Mouse (Mus musculus): ENCODE data around the gene Xrcc5. TPM values are rescaled to one million over a fixed set of nuclear protein-coding genes. Genes with fewer than 3 reads are reported as not detected.

The Xrcc5 gene
- total and polyA plus RNA-seq, 2 experiments = 3.2 to 23.5 TPM

DNA sequence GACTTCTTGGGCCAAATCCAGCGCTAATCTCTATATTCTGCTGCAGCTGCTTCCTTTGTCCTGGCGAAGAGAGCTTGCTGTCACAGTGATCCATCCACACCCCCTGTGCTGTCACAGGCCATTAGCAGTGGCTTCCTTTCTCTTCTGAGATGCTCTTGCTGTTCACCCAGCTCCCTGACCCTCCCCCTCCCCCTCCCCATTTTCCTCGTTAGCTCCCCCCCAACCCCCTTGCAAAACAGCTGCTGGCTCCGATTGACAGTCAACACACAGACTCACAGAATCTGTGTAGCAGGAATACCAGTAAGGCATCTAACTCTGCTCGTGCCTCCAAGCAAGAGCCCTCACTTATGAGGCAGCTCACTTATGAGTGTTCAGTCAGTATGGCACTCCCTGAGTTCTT, 20.3 kb upstream of the Xrcc5 start:
- no peaks in the 10 kb centered on the region for H3K36me3 ChIP-seq (ENCODE audit: control insufficient read depth, insufficient read depth, low read length)
- WGBS = 60% methylated on average over 5 of the region's 5 CpGs
- H3K9ac ChIP-seq (ENCODE audit: low read depth, low read length) = no peak overlapping the region
- no peaks in the 10 kb centered on the region for H3K79me2 ChIP-seq (ENCODE audit: control insufficient read depth, insufficient read depth, low read length)
- no peak overlapping the region for H3K27ac ChIP-seq (replicated peaks; ENCODE audit: insufficient read depth, low read depth, low read length)
- H3K4me1 ChIP-seq (ENCODE audit: control insufficient read depth, insufficient read depth, low read length) = peaks cover 16% of the 10 kb centered on the region
- H3K4me3 ChIP-seq (ENCODE audit: insufficient read depth, low read depth, low read length) = no peak overlapping the region
- no peak for DNase-seq (ENCODE audit: extremely low read depth, low read depth, low spot score)
- TF ChIP-seq CTCF (IDR thresholded peaks at IDR 0.05; ENCODE audit: low read depth, low read length) = no peak
- no peaks in the 10 kb centered on the region for H3K27me3 ChIP-seq (ENCODE audit: control insufficient read depth, insufficient read depth, low read length)

DNA sequence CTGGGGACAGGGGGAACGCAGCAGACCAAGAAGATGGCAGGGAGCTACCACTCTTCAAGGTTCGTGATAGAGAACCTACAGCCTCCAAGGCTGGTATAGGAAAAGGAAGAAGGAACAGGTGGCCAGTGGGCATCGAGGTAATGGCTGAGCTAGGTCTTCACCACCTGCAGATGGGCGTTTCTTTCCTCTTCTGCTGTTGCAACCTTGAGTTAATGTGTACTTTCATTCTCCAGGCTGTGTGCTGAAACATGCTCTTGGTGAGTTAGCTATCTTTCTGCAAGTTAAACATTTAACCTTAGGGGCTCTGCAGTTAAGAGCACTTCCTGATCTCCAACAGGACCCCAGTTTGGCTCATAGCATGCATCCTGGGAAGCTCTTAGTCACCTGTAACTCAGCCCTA, 19.3 kb upstream of the Xrcc5 start:
- 49% methylated on average over 4 of the region's 4 CpGs for WGBS
- H3K27ac ChIP-seq (replicated peaks; ENCODE audit: insufficient read depth, low read depth, low read length) = peak overlapping the region; percentile 88

DNA sequence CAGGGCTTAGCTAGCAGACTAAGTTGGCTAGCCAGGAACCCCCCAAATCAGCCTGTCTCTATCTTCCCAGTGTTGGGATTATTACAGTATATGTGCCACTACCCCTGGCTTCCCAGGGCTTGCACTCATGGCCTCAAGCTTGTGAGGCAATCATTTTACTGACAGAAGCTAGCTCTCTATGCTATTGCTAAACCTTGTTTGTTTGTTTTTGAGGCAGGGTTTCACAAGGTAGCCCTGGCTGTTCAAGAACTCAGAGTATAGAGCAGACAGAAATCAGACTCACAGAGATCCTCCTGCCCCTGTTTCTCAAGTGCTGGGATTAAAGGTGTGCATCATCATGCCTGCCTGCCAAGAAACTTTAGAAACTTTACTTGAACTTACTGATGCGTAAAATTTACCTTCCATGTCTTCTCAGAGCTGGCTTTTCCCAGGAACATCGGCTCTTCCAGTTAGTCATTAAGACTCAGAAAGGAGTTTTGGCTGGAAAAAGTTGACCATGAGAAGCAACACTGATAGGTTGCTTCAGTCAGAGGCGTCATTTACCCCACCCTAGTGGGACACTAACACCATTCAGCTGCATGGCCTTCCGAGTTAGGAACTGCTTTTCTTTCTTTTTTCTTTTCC, 18.6 kb upstream of the Xrcc5 start:
- Histone ChIP-seq H3K4me1 (ENCODE audit: control insufficient read depth, insufficient read depth, low read length) (peaks cover 17% of the 10 kb centered on the region), H3K4me3 (ENCODE audit: insufficient read depth, low read depth, low read length) (no peak overlapping the region), H3K9ac (ENCODE audit: low read depth, low read length) (0 out of 2 replicates have a peak overlapping the region, but pooled peaks have one; percentile 30), H3K27me3 (ENCODE audit: control insufficient read depth, insufficient read depth, low read length) (no peaks in the 10 kb centered on the region), H3K79me2 (ENCODE audit: control insufficient read depth, insufficient read depth, low read length) (no peaks in the 10 kb centered on the region), H3K36me3 (ENCODE audit: control insufficient read depth, insufficient read depth, low read length) (no peaks in the 10 kb centered on the region), H3K27ac (replicated peaks; ENCODE audit: insufficient read depth, low read depth, low read length) (peak overlapping the region; percentile 88)
- no peak for TF ChIP-seq POLR2A (IDR thresholded peaks at IDR 0.05; ENCODE audit: extremely low read depth, insufficient read depth, low read length)
- no peak for TF ChIP-seq CTCF (IDR thresholded peaks at IDR 0.05; ENCODE audit: low read depth, low read length)
- 30% methylated on average over 4 of the region's 4 CpGs for WGBS
- peak; percentile 95 for DNase-seq (ENCODE audit: extremely low read depth, low read depth, low spot score)

More for the DNA sequence above, 19.3 kb upstream of the Xrcc5 start:
- DNase-seq (ENCODE audit: extremely low read depth, low read depth, low spot score) = peak; percentile 85
- Histone ChIP-seq H3K27me3 (ENCODE audit: control insufficient read depth, insufficient read depth, low read length) (no peaks in the 10 kb centered on the region), H3K36me3 (ENCODE audit: control insufficient read depth, insufficient read depth, low read length) (no peaks in the 10 kb centered on the region), H3K9ac (ENCODE audit: low read depth, low read length) (0 out of 2 replicates have a peak overlapping the region, but pooled peaks have one; percentile 30), H3K4me1 (ENCODE audit: control insufficient read depth, insufficient read depth, low read length) (peaks cover 16% of the 10 kb centered on the region), H3K4me3 (ENCODE audit: insufficient read depth, low read depth, low read length) (no peak overlapping the region), H3K79me2 (ENCODE audit: control insufficient read depth, insufficient read depth, low read length) (no peaks in the 10 kb centered on the region)
- no peak for TF ChIP-seq POLR2A (IDR thresholded peaks at IDR 0.05; ENCODE audit: extremely low read depth, insufficient read depth, low read length)
- no peak for TF ChIP-seq CTCF (IDR thresholded peaks at IDR 0.05; ENCODE audit: low read depth, low read length)

DNA sequence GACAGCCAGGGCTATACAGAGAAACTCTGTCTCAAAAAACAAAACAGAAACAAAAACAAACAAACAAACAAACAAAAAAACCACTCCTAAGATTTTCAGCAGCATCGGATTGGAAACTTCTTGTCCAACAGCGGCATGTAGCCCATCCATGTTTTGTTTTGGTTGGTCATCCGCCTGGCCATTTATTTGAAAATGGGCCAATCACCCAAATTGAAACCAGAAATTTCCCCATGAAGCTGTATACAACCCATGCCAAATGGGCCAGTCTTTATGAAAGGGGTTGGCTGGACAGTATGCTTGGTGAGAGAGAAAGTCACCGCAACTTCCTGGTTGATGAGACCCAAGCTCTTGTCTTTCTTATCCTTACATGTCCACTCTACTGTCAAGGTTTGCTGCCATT, 16.3 kb upstream of the Xrcc5 start:
- Histone ChIP-seq H3K27me3 (ENCODE audit: control insufficient read depth, insufficient read depth, low read length) (no peaks in the 10 kb centered on the region), H3K9ac (ENCODE audit: low read depth, low read length) (no peak overlapping the region), H3K4me3 (ENCODE audit: insufficient read depth, low read depth, low read length) (no peak overlapping the region), H3K27ac (replicated peaks; ENCODE audit: insufficient read depth, low read depth, low read length) (no peak overlapping the region), H3K4me1 (ENCODE audit: control insufficient read depth, insufficient read depth, low read length) (peaks cover 23% of the 10 kb centered on the region), H3K79me2 (ENCODE audit: control insufficient read depth, insufficient read depth, low read length) (no peaks in the 10 kb centered on the region), H3K36me3 (ENCODE audit: control insufficient read depth, insufficient read depth, low read length) (no peaks in the 10 kb centered on the region)
- TF ChIP-seq CTCF (IDR thresholded peaks at IDR 0.05; ENCODE audit: low read depth, low read length) (no peak), POLR2A (IDR thresholded peaks at IDR 0.05; ENCODE audit: extremely low read depth, insufficient read depth, low read length) (no peak)
- no peak for DNase-seq (ENCODE audit: extremely low read depth, low read depth, low spot score)
- 87% methylated on average over 4 of the region's 4 CpGs for WGBS

DNA sequence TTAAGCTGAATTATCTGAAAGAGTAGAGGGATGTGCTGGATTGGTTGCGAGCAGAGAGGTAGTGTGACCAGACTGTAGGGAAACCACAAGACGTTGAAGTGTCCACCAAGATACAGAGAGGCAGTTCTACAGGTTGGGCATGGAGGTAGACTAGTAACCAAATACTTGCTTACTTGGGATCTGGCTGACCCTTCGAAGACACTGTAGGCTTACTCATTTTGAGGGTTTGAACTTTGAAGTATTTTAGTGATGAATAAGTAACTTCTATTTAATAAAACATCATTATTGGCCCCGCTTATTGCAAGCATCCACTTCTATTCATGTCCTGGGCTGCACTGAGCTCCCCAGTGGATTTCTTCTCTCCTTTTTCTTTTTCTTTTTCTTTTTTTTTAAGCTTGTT, 15.8 kb upstream of the Xrcc5 start:
- DNase-seq (ENCODE audit: extremely low read depth, low read depth, low spot score) = no peak
- no peaks in the 10 kb centered on the region for H3K27me3 ChIP-seq (ENCODE audit: control insufficient read depth, insufficient read depth, low read length)
- WGBS = 94% methylated on average over 4 of the region's 4 CpGs

DNA sequence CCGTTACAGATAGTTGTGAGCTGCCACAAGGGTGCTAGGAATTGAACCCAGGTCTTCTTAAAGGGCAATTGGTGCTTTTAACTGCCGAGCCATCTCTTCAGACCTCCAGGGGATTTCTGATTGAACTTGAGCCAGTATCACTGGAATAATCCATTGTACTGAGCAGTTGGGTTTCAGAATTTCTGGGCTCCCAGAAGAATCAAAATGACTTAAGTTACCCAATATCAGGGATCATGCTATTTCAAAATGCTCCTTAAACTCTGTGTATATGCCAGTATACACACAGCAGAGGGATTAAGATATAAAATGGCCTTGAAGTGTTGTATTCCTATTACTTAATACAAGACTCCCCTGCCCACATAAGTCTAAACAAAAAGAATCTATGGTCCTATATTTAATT, 15.3 kb upstream of the Xrcc5 start:
- Histone ChIP-seq H3K36me3 (ENCODE audit: control insufficient read depth, insufficient read depth, low read length) (no peaks in the 10 kb centered on the region), H3K27me3 (ENCODE audit: control insufficient read depth, insufficient read depth, low read length) (no peaks in the 10 kb centered on the region), H3K9ac (ENCODE audit: low read depth, low read length) (no peak overlapping the region), H3K27ac (replicated peaks; ENCODE audit: insufficient read depth, low read depth, low read length) (no peak overlapping the region), H3K4me1 (ENCODE audit: control insufficient read depth, insufficient read depth, low read length) (peaks cover 23% of the 10 kb centered on the region), H3K4me3 (ENCODE audit: insufficient read depth, low read depth, low read length) (no peak overlapping the region), H3K79me2 (ENCODE audit: control insufficient read depth, insufficient read depth, low read length) (no peaks in the 10 kb centered on the region)
- no peak for TF ChIP-seq CTCF (IDR thresholded peaks at IDR 0.05; ENCODE audit: low read depth, low read length)
- no peak for TF ChIP-seq POLR2A (IDR thresholded peaks at IDR 0.05; ENCODE audit: extremely low read depth, insufficient read depth, low read length)
- DNase-seq (ENCODE audit: extremely low read depth, low read depth, low spot score) = no peak
- WGBS = 89% methylated on average over 2 of the region's 2 CpGs

More for the DNA sequence above, 15.8 kb upstream of the Xrcc5 start:
- no peak overlapping the region for H3K9ac ChIP-seq (ENCODE audit: low read depth, low read length)
- no peak for TF ChIP-seq POLR2A (IDR thresholded peaks at IDR 0.05; ENCODE audit: extremely low read depth, insufficient read depth, low read length)
- TF ChIP-seq CTCF (IDR thresholded peaks at IDR 0.05; ENCODE audit: low read depth, low read length) = no peak
- no peak overlapping the region for H3K4me3 ChIP-seq (ENCODE audit: insufficient read depth, low read depth, low read length)
- no peaks in the 10 kb centered on the region for H3K36me3 ChIP-seq (ENCODE audit: control insufficient read depth, insufficient read depth, low read length)
- H3K4me1 ChIP-seq (ENCODE audit: control insufficient read depth, insufficient read depth, low read length) = peaks cover 23% of the 10 kb centered on the region
- H3K27ac ChIP-seq (replicated peaks; ENCODE audit: insufficient read depth, low read depth, low read length) = no peak overlapping the region
- H3K79me2 ChIP-seq (ENCODE audit: control insufficient read depth, insufficient read depth, low read length) = no peaks in the 10 kb centered on the region

All from liver, adult 2 months (tissue).